Mouse (Mus musculus) neural tube, embryonic 14.5 days (tissue): ENCODE measurements at regions not wholly inside any gene's neighbourhood (a gene's known extent, or its start where the extent isn't known, plus 50 kb on each side); places are given as distances from the start of the nearest gene placed in this dataset.

ENCODE experiments used
- ATAC-seq: fragments of 200-750 bp; cut with Nextera tagmentation; 2 replicates; pipeline ENCODE4 v1.8.0; 2017; ENCODE audit warnings: low read depth, mild to moderate bottlenecking, moderate TSS enrichment, moderate library complexity
- H3K27ac ChIP-seq: fragments of 300-500 bp; sonication (generic); 2 replicates; pipeline ENCODE4 v1.5.1; 2014; ENCODE audit warnings: low read depth, mild to moderate bottlenecking, control low read depth, low read length, moderate library complexity, mixed read lengths
- H3K27me3 ChIP-seq: fragments of 300-500 bp; sonication (generic); 2 replicates; pipeline ENCODE4 v1.6.1; 2014; ENCODE audit warnings: low read length; ENCODE audit not compliant: control insufficient read depth, insufficient read depth
- H3K36me3 ChIP-seq: fragments of 300-500 bp; sonication (generic); 2 replicates; pipeline ENCODE4 v1.6.1; 2014; ENCODE audit warnings: low read length, mixed read lengths; ENCODE audit not compliant: control insufficient read depth, insufficient read depth
- H3K4me1 ChIP-seq: fragments of 300-500 bp; sonication (generic); 2 replicates; pipeline ENCODE4 v1.6.1; 2014; ENCODE audit warnings: low read length; ENCODE audit not compliant: control insufficient read depth, insufficient read depth
- H3K4me2 ChIP-seq: fragments of 300-500 bp; sonication (generic); 2 replicates; pipeline ENCODE4 v1.6.1; 2014; ENCODE audit warnings: mild to moderate bottlenecking, low read depth, low read length, control low read depth
- H3K4me3 ChIP-seq: fragments of 300-500 bp; sonication (generic); 2 replicates; pipeline ENCODE4 v1.5.1; 2014; ENCODE audit warnings: low read depth, low read length, control low read depth, mixed read lengths
- H3K9ac ChIP-seq: fragments of 300-500 bp; sonication (generic); replicated peaks from 2 replicates; pipeline ENCODE4 v1.6.1; 2014; ENCODE audit warnings: low read depth, mild to moderate bottlenecking, control low read depth, low read length, mixed read lengths
- H3K9me3 ChIP-seq: fragments of 300-500 bp; sonication (generic); 2 replicates; pipeline ENCODE4 v1.6.1; 2016; ENCODE audit warnings: low read length; ENCODE audit not compliant: control insufficient read depth
- WGBS: fragments of 180-500 bp; shearing (Covaris S2); extraction: QIAGEN DNeasy Blood & Tissue Kit; methylation state at CpG from one replicate; pipeline ENCODE4 v1.1.7; 2014; 5-methylcytosine and 5-hydroxymethylcytosine counted together

GRCm38 (mm10) chr5:35156371-35156770 lies 50.8 kb upstream of the Lrpap1 start:
- H3K27ac ChIP-seq: no peak overlapping the region
- H3K27me3 ChIP-seq: no peaks in the 10 kb centered on the region
- H3K9ac ChIP-seq: no peak overlapping the region
- no peak for ATAC-seq
- H3K4me2 ChIP-seq: no peak overlapping the region
- H3K9me3 ChIP-seq: no peaks in the 10 kb centered on the region
- no peak overlapping the region for H3K4me3 ChIP-seq
- H3K4me1 ChIP-seq: peaks cover 10% of the 10 kb centered on the region; the same call in 1 of the 2 replicates
- H3K36me3 ChIP-seq: no peaks in the 10 kb centered on the region
- WGBS: 66% methylated on average over 7 of the region's 7 CpGs

GRCm38 (mm10) chr5:35155717-35156116 lies 50.2 kb upstream of the Lrpap1 start:
- Histone ChIP-seq H3K4me1 (peaks cover 10% of the 10 kb centered on the region; the same call in 1 of the 2 replicates), H3K36me3 (no peaks in the 10 kb centered on the region), H3K9me3 (no peaks in the 10 kb centered on the region), H3K4me3 (no peak overlapping the region), H3K4me2 (no peak overlapping the region), H3K9ac (no peak overlapping the region), H3K27ac (no peak overlapping the region), H3K27me3 (no peaks in the 10 kb centered on the region)
- WGBS: 75% methylated on average over 3 of the region's 3 CpGs
- no peak for ATAC-seq
